Mouse (Mus musculus) C2C12 (cell line): ENCODE measurements around the gene Arfgef2.

Experiments used
- CTCF ChIP-seq: IDR thresholded peaks from one replicate; pipeline ENCODE4 v1.5.1; 2011; ENCODE audit not compliant: control insufficient read depth, insufficient read depth, insufficient read length
- MYOD1 ChIP-seq: IDR thresholded peaks from one replicate; pipeline ENCODE4 v1.6.1; 2011; ENCODE audit warnings: low read depth; ENCODE audit not compliant: control insufficient read depth, insufficient read length
- USF1 ChIP-seq: IDR thresholded peaks from one replicate; pipeline ENCODE4 v1.6.1; 2011; ENCODE audit warnings: low read depth, mild to moderate bottlenecking, control low read depth, moderate library complexity

GRCm38 (mm10) chr2:166852270-166852669 is 46.9 kb downstream of the Arfgef2 start:
- TF ChIP-seq USF1 (no peak), CTCF (no peak), MYOD1 (no peak)
